Mouse (Mus musculus) CD4-positive, CD25-positive, alpha-beta regulatory T cell, adult 2 months (primary cell): ENCODE data around the gene Nfx1.
"Not testable (repeated sequence)": the region's sequence is repeated elsewhere in the genome, so short reads cannot be mapped to it uniquely, and the experiment has no call there.

Experiments used
- DNase-seq: peaks from one replicate; pipeline ENCODE4 v3.0.0-alpha.2; 2012; ENCODE audit warnings: low read depth, low spot score

Nfx1 gene

DNA sequence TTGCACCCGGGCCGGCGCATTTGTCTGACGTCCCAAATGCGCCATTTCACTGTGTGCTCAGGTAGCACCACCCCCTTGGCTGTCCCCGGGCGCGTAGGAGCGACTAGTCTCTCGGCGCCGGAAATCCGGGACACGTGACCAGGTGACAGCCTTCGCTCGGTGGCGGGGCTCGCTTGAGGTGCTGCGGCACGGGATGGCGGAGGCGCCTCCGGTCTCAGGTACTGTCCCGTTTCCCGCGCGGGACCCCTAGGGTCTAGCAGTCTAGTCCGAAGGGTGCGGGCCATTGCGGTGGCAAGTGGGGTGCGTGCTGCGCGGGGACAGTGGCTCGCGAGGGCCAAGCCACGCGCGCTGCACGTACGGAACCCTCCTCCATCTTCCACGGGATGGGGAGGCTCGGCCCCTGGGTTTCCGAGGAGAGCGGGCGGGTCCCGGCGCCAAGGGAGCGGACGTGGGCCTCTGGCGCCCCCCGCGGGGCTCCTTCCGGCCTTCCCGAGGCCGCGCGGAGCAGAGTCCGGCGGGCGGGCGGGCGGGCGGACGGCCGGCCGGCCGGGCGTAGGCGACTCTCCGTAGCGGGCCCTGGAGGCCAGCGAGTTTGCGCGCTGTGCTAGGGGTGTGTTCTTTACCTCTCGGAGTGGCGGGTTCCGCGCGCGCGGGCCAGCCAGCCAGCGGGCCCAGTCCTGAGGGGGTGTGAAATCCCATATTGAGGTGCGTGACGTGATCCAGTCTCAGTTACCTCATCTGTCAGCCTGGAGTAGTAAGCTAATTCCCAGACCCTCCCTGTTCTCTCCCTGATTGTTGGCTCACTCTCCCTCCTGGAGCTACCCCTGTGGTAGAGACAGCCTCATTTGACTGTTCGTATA lies at the start of gene Nfx1:
Gene Nfx1 (plus strand): TSS at position 65 of the 860 bp plus-strand sequence.
- peak; percentile 97 for DNase-seq

DNA sequence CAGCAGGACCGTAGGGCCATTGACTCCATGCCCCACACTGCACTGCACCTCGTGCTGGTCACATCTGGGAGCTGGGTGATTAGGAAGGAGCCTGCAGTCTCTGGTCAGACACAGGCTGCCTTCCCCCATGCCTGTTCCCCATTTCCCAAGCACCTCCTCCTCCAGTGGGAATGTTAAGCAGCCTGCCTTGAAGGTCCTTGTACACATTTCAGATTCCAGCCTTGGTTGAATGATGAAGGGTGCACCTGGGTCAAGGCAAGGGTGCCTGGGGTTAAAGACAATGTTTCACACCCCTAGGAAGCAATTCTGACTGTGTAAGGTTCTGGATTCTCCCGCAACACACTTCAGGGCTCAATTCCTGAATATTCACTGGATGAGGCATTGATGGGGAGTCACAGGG lies 49.4 kb upstream of the Nfx1 start:
- DNase-seq: no peak

DNA sequence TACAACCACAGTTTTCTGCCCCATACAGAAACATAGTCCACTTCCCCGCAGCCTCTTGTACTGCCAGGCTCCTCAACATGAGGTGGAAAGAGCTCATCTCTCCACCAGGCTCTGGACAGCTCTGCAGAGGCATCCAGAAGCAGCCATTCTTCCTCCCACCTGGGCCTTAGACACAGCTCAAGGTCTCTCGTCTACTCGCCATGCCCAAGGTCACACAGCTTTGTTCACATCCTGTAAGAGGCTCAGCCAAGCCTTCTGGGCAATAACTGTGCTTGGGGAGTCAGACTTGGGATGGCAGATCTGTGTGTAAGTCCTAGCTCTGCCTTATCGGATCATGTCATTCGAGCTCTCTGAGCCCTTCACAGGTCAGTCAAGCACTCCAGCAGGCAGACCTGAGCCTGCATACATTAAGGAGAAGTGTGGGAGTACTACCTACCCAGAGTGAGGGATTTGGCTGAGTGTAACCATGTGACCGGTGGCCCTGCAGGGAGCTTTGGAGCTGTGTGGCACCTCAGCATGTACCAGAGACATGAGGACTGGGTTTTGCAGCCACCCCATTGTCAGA lies 47.5 kb upstream of the Nfx1 start:
- no peak for DNase-seq

DNA sequence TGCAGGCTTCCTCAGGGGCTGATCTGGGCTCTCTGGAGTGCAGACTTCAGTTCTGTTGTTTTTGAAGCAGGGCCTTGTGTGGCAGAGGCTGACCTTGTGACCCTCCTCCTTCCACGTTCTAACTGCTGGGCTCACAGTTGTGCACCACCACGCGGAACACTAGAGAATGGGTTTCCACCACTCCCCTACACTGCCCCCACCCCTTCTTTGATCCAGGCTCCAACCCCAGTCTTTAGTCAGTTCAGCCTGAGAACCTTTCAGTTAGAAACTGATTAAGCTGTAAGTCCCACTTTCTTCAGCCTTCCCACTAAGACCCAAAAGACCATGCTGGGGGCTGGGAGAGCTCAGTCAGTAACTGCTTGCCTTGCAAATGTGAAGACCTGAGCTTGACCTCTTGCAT lies 45.1 kb upstream of the Nfx1 start:
- DNase-seq: no peak

DNA sequence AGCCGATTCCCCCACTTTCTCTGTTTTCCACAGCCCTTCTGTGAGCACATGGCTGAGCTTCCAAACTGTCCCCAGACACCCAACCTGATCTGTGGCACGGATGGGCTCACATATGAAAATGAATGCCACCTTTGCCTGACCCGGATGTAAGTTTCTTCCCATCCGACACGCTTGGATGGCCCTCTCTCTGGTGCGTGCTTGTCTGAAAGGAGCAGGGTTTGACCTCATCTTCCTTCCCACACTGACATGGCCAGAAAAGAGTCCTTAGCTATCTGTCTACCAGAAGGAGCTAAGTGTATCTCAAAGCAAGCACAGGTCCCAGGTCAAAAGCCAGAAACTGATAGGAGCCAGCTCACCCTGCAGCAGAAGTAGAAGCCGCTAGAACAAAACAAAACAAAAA lies 41.7 kb upstream of the Nfx1 start:
- DNase-seq: no peak

DNA sequence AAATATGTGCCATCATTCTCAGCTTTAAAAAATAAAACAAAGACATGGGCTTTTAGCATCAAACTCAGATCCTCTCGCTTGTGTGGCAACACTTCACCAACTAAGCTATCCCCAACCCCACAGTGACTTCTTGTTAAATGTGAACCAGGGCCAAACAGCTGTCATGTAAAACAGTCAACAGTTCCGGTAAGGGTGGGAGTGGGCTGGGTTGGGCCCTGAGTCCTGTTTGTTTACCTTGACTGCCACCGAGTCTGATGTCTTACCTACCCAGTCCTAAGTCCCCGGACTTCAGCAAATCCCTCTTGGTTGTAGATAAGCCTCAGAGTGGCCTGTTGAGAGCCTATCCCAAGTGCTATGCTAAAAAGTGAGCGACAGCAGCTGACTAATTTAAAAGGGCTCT lies 37.0 kb upstream of the Nfx1 start:
- no peak for DNase-seq

DNA sequence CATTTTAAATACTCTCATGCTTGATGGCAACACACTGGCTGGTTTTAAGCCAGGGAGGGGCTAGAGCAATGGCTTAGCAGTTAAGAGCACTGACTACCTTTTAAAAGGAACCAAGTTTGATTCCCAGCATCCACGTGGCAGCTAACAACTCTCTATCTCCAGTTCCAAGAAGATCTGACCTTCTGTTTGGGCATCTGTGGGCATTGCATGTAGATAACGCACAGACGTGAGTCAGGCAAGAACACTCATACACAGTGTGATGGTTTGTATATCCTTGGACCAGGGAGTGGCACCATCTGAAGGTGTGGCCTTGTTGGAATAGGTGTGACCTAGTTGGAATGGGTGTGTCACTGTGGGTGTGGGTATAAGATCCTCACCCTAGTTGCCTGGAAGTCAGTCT lies 36.3 kb upstream of the Nfx1 start:
- not testable (repeated sequence) for DNase-seq

DNA sequence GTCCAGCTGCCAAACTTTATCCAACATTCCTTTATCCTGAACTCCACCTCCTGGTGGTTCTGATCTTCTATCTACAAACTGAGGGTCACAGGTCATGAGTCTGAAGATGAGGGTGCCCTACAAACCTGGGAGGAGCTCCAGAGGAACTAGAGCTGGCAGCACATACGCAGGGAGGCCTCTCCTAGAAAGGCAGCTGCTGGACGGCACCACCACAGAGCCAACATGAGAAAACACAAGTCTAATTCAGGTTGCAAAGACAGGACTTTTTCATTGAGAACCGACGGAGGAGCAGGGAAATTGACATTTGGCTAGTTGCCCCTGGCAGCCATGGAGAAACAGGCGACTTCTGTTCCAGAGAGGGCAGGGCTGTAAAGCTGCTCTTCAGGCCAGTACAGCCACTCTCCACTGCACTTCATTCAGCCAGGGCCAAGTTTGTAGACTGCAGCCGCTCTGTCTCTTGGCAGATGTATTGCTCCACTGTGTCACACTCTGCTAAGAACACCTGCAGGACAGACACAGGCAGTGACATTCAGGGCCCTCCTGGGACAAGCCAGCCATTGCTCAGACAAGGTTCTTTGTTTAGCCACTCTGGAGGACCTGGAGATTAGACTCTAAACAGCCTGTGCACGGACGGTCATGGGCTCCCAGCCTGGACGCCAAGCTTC lies 34.4 kb upstream of the Nfx1 start:
- DNase-seq: no peak

DNA sequence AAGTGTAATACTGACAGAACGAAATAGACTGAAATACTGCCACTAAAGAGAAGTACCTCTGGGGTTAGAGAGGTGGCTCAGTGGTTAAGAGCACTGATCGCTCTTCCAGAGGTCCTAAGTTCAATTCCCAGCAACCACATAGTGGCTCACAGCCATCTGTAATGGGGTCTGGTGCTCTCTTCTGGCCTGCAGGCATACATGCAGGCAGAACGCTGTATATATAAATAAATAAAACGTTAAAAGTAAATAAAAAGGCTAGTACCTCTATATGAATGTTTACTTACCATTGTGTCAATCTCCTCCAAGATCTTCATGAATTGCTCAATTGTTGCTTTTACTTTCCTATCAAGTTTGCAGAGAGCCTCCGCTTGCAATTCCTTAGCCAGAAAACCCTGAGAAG lies 31.9 kb upstream of the Nfx1 start:
- no peak for DNase-seq

DNA sequence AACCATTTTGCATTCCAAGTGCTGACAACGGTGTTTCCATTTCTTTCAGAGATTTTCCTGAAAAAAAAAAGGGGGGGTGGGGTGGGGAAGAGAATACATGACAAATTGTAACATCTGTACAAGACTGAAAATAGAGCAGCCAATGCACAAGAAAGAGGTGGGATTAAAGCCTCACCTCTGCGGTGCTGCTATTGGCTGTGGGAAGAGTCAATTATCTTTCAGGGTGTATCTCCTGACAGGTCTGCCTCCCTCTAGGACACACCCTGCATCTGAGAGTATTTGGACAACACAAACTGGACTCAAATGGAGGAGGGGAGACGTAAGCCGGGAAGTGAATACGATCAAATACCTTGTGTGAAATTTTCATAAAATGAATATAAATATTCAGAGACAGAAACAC lies 27.1 kb upstream of the Nfx1 start:
- DNase-seq: no peak

DNA sequence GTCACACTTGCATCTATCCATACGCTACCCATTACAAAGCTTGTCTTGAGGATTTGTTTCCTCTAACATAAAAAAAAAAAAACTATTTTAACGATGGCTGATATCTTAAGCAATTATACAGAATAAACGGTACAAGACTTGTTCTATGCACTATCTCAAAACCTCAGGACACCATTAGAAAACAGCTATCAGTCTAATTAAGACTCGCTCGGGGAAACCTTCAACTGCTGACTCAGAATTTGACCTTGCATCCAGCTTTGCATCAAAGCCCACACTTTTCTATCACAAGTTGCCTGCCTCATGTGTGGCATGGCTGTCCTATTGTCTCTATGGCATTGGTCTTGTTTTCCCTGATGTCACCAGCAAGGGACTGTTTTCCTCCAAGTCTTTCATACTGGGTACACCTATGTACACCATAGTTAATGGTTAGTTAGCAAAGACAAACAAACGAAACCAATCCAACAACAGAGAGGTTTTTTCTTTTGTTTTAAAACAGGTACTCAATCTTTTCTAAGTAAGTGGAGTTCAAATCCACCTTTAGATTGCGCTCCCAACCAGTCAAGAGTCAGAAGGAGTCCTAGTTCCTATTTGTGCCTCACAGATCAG lies 24.1 kb upstream of the Nfx1 start:
- DNase-seq: no peak

DNA sequence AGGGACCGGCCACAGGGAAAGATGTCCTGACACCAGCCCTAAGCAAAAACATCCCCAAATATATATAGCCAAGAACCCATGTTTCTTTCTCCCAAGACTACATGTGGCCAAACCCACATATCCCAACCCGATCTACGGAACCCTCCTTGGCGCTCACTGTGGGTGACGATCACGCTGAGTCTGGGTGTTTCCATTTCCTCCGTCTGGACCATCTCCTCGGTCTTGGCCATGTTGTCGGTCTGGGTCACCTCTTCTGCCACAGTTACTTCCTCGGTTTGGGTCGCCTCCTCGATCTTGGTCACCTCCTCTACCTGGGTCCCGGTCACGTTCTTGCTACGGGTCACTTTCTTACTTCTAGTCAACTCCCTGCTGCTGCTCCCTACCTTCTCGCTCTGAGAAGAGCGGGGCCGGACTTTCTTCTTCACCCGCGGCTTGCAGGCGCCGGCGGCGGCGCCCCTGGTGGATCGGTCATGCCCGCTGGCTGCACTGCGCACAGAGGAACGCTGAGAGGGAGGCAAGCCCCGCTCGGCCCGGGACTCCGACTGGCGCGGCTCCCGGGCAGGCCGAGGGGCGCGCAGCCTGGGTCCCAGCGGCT lies 23.0 kb upstream of the Nfx1 start:
- no peak for DNase-seq

DNA sequence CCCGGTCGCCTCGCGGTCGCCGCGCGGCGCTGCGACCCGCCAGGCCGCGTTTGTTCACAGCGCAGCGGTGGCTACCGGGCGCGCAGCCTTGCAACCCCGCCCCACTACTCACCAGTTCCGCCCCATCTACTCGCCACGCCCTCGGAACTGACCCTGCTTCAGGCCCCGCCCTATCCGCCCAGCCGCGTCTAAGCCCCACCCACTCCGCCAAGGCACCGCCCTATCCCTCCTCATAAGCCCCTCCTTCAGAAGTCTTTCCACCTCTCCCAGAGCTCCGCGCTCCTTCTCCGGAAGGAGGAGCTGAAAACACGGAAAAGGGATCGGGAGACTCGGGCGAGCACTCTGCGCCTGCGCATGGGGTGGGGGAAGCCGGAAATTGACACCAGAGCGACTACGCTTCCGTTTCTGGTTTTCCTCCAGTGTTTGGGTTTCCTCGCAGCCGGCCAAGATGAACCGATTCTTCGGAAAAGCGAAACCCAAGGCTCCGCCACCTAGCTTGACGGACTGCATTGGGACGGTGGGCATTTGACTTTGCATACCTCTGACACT lies 22.5 kb upstream of the Nfx1 start, which contains the start of the genes Bag1 and Chmp5:
Gene Bag1 (minus strand): TSS at position 135 of the 549 bp plus-strand sequence.
Gene Chmp5 (plus strand): TSS at position 248 of the 549 bp plus-strand sequence.
- peak; percentile 98 for DNase-seq

DNA sequence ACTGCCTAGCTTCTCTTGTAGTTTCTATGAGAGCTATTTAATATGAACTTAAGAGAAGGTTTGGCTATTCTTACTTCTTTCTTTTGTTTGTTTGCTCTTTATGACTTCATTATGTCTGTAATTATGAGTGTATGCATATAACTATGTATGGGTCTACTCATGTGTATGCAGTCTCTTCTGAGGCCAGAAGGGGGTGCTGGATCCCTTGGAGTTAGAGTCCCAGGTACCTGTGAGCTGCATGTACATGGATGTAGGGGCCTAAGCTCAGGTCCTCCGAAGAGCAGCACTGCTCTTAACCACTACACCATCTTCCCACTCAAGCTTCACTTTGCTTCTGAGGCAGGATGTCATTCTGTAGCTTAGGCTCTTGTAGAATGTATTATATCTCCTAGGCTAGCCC lies 17.2 kb upstream of the Nfx1 start:
- peak; percentile 65 for DNase-seq

DNA sequence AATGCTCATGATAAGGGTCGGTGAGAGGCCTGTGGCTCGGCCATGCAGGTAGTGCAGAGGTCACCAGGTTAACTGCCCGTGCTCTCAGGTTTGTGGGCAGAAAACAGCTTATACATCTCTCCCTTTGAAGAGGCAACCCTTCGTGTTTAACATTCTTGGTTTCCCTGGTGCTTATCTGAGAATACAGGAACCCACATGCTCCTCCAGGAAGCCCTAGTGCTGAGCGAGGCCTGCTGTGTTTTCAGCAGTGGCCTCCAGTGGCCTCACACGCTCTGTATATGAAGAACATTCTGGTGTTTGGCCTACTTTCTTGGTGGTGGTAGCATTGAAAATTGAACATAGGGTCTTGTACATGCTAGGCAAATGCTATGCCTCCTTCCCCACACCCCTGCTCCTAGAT lies 14.8 kb upstream of the Nfx1 start:
- no peak for DNase-seq

DNA sequence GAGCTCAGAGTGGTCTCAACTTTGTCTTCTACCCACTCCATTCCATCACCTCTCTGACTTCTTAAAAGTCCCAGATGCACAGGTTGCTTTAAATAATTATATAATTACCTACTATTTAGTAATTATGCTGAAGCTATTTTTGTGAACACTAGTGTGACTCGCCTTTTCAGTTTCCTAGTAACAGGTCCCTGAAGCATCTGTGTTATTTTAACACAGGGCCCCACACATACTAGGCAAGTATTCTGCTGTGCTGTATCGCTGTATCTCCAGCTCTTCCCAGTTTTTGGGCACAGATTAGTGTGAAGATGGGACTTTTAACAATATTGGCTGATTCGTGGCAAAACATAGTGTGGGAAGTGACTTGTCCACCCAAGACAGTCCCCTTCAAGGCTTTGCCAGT lies 7.2 kb upstream of the Nfx1 start:
- DNase-seq: no peak

DNA sequence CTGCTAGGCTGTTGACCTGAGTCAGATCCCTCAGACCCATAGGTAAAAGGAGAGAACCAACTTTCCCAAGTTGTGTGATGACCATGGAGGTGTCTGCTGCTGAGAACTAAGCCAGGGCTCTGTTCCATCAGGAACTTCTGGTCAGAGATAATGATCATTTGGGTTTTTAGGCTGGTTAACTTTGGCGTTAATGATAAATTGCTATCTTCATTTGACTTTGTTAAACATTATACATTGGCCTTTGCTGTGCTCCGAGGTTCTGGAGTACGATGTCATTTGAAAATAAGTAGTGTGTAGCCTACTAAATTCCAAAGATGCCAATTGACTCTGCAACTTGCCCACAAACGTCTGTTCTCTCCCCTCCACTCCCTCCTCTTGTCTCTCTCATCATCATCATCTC lies 1.5 kb upstream of the Nfx1 start:
- no peak for DNase-seq

DNA sequence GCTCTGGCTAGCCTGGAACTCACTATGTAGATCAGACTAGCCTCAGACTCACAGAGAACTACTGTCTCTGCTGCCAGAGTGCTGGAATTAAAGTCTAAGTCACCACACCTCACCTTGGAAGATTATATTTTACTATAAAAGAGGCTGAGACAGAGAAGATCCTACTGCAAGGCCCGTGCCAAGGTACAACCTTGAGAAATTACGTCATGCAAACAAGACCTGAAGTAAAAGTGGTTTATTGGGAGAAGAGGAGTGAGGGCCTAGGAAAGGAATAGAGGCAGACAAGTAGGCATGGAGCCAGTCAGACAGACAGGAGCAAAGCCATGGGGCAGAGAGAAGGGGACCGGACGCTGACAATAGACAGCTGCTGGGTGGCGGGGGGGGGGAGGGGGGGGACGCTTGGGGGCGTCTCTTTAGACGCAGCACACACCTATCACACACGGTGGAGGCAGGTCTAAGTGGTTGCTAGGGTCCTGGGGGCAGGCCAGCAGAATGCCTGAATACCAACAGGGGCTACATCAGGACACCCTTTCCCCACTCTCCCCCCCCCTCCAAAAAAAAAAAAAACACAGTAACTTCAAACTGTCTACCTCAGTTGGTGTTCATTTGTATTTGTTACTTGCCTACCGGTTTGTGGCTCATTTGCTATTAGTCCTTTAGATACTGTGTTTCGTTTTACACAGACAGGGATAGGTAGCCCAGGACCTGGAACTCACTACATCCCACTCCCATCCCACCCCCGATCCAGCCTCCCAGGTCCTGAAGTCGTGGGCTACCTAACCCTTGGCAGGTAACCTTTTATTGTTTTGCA lies 720 bp upstream of the Nfx1 start:
- peak; percentile 39 for DNase-seq

DNA sequence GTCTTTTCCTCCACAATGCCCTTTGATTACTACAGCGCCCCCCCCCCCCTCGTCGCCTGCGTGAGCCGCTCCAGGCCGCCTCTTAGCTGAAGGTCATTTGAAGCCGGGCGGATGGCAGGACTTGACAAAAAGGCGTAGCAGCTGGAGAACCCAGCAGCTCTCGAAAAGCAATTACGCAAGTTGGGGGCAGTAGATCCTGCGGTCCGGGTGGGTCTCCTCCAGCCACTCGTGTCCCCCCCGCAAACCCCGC lies 189 bp upstream of the Nfx1 start:
- DNase-seq: no peak

DNA sequence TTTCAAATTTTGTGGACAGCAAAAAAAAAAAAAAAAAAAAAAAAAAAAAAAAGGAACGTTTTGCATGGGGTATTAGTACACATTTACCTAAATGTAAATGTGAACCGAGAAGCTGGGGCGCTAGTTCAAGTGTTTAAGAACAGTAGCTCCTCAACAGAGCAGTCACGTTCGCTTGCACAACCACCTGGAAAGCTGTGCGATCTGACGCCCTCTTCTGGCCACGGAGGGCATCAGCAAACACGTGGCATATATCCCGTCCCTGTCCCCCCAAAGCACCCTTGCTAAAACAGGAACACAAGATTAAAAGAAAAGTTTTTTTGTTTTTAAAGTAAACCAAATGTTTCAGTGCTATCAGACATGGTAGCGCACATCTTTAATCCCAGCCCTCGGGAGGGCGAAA lies 1.0 kb downstream of the Nfx1 start:
- peak; percentile 77 for DNase-seq

DNA sequence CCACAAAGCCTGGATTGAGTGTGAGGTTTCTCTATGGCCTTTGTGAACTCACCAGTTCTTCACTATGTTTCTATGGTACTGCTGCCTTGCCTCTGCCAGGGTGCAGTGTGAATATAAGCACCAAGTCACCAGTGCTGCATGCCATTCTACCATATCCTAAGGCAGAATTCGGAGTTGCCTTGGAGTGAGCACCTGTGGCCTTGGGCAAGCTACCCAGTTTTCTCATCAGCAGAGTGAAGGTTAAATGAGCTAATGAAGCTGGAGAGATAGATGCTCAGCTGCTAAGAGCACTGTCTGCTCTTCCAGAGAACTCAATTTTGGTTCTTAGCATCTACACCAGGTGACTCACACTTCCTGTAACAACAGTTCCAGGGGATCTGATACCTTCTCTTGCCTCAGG lies 3.3 kb downstream of the Nfx1 start:
- DNase-seq: no peak
